Mouse (Mus musculus) neural tube, embryonic 15.5 days (tissue): ENCODE results near the gene Cemip. TPM values are rescaled to one million over a fixed set of nuclear protein-coding genes. Genes with fewer than 3 reads are reported as not detected.
A peak's percentile ranks its signal among the peaks of the same experiment; 100 is the strongest.

ENCODE experiments used
- ATAC-seq: fragments of 200-750 bp; cut with Nextera tagmentation; 2 replicates; pipeline ENCODE4 v1.8.0; 2017; ENCODE audit warnings: mild to moderate bottlenecking, moderate TSS enrichment, moderate library complexity; ENCODE audit not compliant: low FRiP score
- H3K27ac ChIP-seq: fragments of 300-500 bp; sonication (generic); replicated peaks from 2 replicates; pipeline ENCODE4 v1.5.1; 2015; ENCODE audit warnings: mild to moderate bottlenecking, inconsistent platforms
- H3K27me3 ChIP-seq: fragments of 300-500 bp; sonication (generic); replicated peaks from 2 replicates; pipeline ENCODE4 v1.6.1; 2015; ENCODE audit warnings: inconsistent platforms
- H3K36me3 ChIP-seq: fragments of 300-500 bp; sonication (generic); 2 replicates; pipeline ENCODE4 v1.6.1; 2015; ENCODE audit warnings: inconsistent platforms
- H3K4me1 ChIP-seq: fragments of 300-500 bp; sonication (generic); 2 replicates; pipeline ENCODE4 v1.6.1; 2015; ENCODE audit warnings: inconsistent platforms
- H3K4me2 ChIP-seq: fragments of 300-500 bp; sonication (generic); 2 replicates; pipeline ENCODE4 v1.6.1; 2015; ENCODE audit warnings: inconsistent platforms, mild to moderate bottlenecking, moderate library complexity
- H3K4me3 ChIP-seq: fragments of 300-500 bp; sonication (generic); replicated peaks from 2 replicates; pipeline ENCODE4 v1.5.1; 2015; ENCODE audit warnings: mild to moderate bottlenecking, inconsistent platforms
- H3K9ac ChIP-seq: fragments of 300-500 bp; sonication (generic); replicated peaks from 2 replicates; pipeline ENCODE4 v1.6.1; 2015; ENCODE audit warnings: mild to moderate bottlenecking, inconsistent platforms
- H3K9me3 ChIP-seq: fragments of 300-500 bp; sonication (generic); replicated peaks from 2 replicates; pipeline ENCODE4 v1.6.1; 2016; ENCODE audit warnings: inconsistent platforms
- WGBS: fragments of 180-500 bp; shearing (Covaris S2); methylation state at CpG from one replicate; pipeline ENCODE4 v1.1.7; 2015; ENCODE audit warnings: mixed read lengths; 5-methylcytosine and 5-hydroxymethylcytosine counted together
- polyA plus RNA-seq: library from polyadenylated mRNA; unstranded; fragments of >200 nt; fragmentation: Nextera tagmentation; extraction: Ambion mirVana; gene quantifications from 2 replicates; pipeline ENCODE4 v1.2.1, GENCODE M21; 2015

Cemip gene
- polyA plus RNA-seq, 1 experiment from 2014 or later = 0.83 TPM

DNA sequence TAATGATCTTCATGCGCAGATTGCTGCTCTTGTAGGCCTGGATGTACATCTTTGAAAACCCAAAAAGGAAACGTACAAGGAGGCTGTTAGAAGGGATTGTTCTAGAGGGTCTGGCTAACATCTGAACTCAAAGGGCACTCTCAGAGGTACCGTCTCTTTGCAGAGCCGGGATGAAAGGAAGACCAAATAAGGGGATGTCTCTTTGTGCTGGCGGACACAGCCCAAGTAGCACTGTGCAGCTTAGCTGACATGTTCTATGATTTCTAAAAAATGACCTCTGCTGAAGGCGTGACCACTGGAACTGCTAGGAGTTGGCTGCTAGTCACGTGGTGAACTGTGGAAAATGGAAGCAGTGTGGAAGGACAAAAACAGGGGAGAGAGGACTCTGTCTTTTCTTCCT is 137.6 kb downstream of the Cemip start:
- ATAC-seq = no peak
- 79% methylated on average over 7 of the region's 7 CpGs for WGBS
- no peaks in the 10 kb centered on the region for H3K4me1 ChIP-seq

DNA sequence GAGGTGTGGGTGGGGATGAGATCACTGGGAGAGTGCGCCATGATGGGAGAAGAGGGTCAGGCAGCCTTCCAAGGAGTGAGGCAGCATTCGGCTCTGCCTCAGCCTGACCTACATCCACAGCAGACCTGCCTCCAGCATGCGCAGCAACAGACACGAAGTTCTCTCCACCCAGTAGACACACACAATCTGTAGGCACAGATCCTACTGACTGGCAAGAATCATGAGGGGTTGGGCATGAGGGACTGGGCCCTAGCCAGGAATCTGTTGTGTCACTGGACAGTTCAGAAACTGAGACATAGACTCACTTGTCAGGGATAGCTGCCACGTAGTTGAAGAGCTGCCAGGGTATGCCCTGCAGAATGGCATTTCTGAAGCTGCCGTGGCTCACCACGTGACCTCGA is 144.6 kb downstream of the Cemip start:
- Histone ChIP-seq H3K36me3 (no peaks in the 10 kb centered on the region), H3K9ac (no peak overlapping the region), H3K4me1 (no peaks in the 10 kb centered on the region), H3K4me3 (no peak overlapping the region), H3K9me3 (no peaks in the 10 kb centered on the region), H3K27ac (no peak overlapping the region), H3K4me2 (no peak overlapping the region), H3K27me3 (no peaks in the 10 kb centered on the region)
- WGBS = 90% methylated on average over 8 of the region's 8 CpGs
- no peak for ATAC-seq

More for the DNA sequence above, 137.6 kb downstream of the Cemip start:
- H3K4me3 ChIP-seq = no peak overlapping the region
- no peak overlapping the region for H3K27ac ChIP-seq
- H3K9me3 ChIP-seq = no peaks in the 10 kb centered on the region
- H3K9ac ChIP-seq = no peak overlapping the region
- no peaks in the 10 kb centered on the region for H3K27me3 ChIP-seq
- no peak overlapping the region for H3K4me2 ChIP-seq
- no peaks in the 10 kb centered on the region for H3K36me3 ChIP-seq

DNA sequence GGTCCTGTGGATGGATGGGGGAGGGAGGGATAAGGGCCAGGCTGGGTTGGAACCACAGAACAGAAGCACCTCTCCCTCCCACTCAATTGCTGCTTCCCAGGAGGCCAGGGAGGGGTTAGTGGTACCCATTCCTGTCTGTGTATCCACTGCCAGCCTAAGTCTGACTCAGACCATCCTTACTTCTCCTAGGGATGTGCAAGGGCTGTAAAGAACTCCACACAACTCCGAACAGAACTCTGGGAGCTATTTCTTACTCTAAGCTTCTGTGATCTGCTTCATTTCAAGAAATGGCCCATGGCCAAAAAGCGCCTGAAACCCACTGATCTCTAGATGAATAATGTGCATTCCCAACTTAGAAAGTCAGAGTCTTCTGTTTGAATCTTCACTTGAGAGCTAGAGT is 146.2 kb downstream of the Cemip start:
- 80% methylated on average over 2 of the region's 2 CpGs for WGBS
- H3K27me3 ChIP-seq = no peaks in the 10 kb centered on the region
- H3K4me1 ChIP-seq = no peaks in the 10 kb centered on the region
- H3K9me3 ChIP-seq = no peaks in the 10 kb centered on the region
- H3K9ac ChIP-seq = no peak overlapping the region
- no peak overlapping the region for H3K27ac ChIP-seq
- H3K4me2 ChIP-seq = no peak overlapping the region
- no peak for ATAC-seq
- H3K36me3 ChIP-seq = no peaks in the 10 kb centered on the region
- H3K4me3 ChIP-seq = no peak overlapping the region

GRCm38 (mm10) chr7:83939017-83939721 is 147.1 kb downstream of the Cemip start:
- ATAC-seq = no peak
- Histone ChIP-seq H3K36me3 (no peaks in the 10 kb centered on the region), H3K27me3 (no peaks in the 10 kb centered on the region), H3K4me3 (no peak overlapping the region), H3K4me1 (no peaks in the 10 kb centered on the region), H3K9ac (no peak overlapping the region), H3K4me2 (no peak overlapping the region), H3K27ac (no peak overlapping the region), H3K9me3 (no peaks in the 10 kb centered on the region)
- 84% methylated on average over 3 of the region's 3 CpGs for WGBS

GRCm38 (mm10) chr7:83921637-83922036 is 164.7 kb downstream of the Cemip start:
- Histone ChIP-seq H3K27me3 (no peaks in the 10 kb centered on the region), H3K9me3 (no peaks in the 10 kb centered on the region), H3K9ac (no peak overlapping the region), H3K4me1 (no peaks in the 10 kb centered on the region), H3K36me3 (no peaks in the 10 kb centered on the region), H3K4me3 (no peak overlapping the region), H3K27ac (no peak overlapping the region), H3K4me2 (no peak overlapping the region)
- WGBS = 65% methylated on average over 3 of the region's 3 CpGs
- ATAC-seq = no peak

DNA sequence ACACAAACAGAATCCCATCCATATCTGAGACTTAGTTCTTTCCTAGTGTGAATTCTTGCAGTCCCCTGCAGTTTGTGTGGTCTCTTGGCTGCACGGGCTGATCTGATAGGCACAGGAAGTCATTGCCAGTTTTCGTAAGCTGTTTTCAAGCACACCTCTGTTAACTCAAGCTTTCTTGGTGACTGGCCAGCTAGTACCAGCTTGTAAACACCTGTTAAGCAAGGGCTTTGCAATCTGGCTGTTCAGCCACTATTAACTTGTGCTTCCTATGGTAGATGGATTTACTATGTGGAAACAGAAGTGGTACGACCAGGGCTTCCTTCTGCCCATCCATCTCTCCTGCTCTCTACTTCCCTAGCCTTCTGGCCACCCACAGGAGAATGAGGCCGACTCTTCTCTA is 166.1 kb downstream of the Cemip start:
- H3K27me3 ChIP-seq = no peaks in the 10 kb centered on the region
- H3K4me1 ChIP-seq = no peaks in the 10 kb centered on the region
- 81% methylated on average over 4 of the region's 4 CpGs for WGBS
- no peak overlapping the region for H3K27ac ChIP-seq
- no peak overlapping the region for H3K4me3 ChIP-seq
- no peaks in the 10 kb centered on the region for H3K9me3 ChIP-seq
- H3K36me3 ChIP-seq = no peaks in the 10 kb centered on the region
- H3K4me2 ChIP-seq = no peak overlapping the region
- H3K9ac ChIP-seq = no peak overlapping the region
- ATAC-seq = no peak

GRCm38 (mm10) chr7:83914566-83914965 is 171.7 kb downstream of the Cemip start:
- no peak overlapping the region for H3K4me3 ChIP-seq
- peak; percentile 50; the same call in 1 of the 2 replicates for ATAC-seq
- WGBS = 0% methylated on average over 3 of the region's 3 CpGs

DNA sequence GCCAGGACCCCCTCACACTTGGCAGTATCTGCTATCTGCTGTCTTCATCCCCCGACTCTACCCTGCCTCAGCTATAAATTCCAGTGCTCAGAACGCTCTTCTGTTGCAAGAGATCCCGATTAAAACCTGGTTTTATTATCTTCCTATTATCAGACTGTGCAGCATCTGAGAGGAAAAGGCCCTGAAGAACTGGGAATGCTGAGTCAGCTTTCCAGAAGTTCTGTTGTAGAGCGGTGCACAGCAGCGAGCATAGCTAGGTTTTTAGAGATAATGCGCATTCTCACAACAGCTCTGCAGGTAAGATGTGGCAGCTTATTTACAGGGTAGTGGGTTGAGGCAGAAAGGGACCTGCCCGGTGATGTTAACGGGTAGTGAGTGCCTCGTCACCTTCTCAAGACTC is 172.3 kb downstream of the Cemip start:
- no peaks in the 10 kb centered on the region for H3K9me3 ChIP-seq
- H3K4me1 ChIP-seq = no peaks in the 10 kb centered on the region
- H3K27ac ChIP-seq = no peak overlapping the region
- no peak overlapping the region for H3K9ac ChIP-seq
- no peak for ATAC-seq
- H3K4me3 ChIP-seq = no peak overlapping the region
- no peak overlapping the region for H3K4me2 ChIP-seq
- H3K27me3 ChIP-seq = no peaks in the 10 kb centered on the region
- no peaks in the 10 kb centered on the region for H3K36me3 ChIP-seq
- WGBS = 77% methylated on average over 9 of the region's 9 CpGs

More at GRCm38 (mm10) chr7:83914566-83914965, 171.7 kb downstream of the Cemip start:
- no peaks in the 10 kb centered on the region for H3K9me3 ChIP-seq
- H3K27me3 ChIP-seq = no peaks in the 10 kb centered on the region
- no peaks in the 10 kb centered on the region for H3K4me1 ChIP-seq
- H3K9ac ChIP-seq = no peak overlapping the region
- no peak overlapping the region for H3K27ac ChIP-seq
- H3K4me2 ChIP-seq = no peak overlapping the region
- H3K36me3 ChIP-seq = no peaks in the 10 kb centered on the region

DNA sequence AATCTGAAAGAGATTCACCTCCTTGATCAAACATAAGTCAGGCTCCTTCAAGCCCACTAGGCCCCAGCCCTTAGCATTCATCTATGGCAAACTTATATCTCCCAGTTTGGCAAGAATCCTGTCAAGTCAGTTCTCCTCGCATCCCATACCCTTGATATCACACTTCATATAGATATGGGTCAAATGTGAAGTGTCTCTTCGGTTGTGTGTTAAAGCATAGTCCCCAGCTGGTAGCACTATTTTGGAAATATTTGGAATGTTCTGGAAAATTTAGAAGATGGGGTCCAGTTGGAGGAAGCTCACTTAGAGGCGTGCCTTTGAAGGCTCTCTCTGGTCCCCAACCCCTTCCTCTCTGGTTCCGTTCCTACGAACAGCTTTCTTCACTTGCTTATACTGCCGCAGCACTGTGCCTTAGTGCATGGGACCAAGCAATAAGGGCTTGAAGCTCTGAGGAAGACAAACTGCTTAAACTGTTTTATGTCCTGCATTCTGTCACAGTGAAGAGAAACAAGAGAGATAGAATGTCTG is 172.8 kb downstream of the Cemip start:
- no peak overlapping the region for H3K4me2 ChIP-seq
- no peaks in the 10 kb centered on the region for H3K4me1 ChIP-seq
- no peak overlapping the region for H3K27ac ChIP-seq
- H3K36me3 ChIP-seq = no peaks in the 10 kb centered on the region
- H3K9ac ChIP-seq = no peak overlapping the region
- no peaks in the 10 kb centered on the region for H3K9me3 ChIP-seq
- no peaks in the 10 kb centered on the region for H3K27me3 ChIP-seq
- 89% methylated on average over 6 of the region's 6 CpGs for WGBS
- no peak for ATAC-seq
- no peak overlapping the region for H3K4me3 ChIP-seq

- no peak overlapping the region for H3K9ac ChIP-seq
- no peaks in the 10 kb centered on the region for H3K4me1 ChIP-seq
- H3K4me2 ChIP-seq = no peak overlapping the region
- ATAC-seq = no peak
- H3K9me3 ChIP-seq = no peaks in the 10 kb centered on the region
- H3K4me3 ChIP-seq = no peak overlapping the region
- no peaks in the 10 kb centered on the region for H3K36me3 ChIP-seq
- H3K27me3 ChIP-seq = no peaks in the 10 kb centered on the region
- no peak overlapping the region for H3K27ac ChIP-seq
- WGBS = 82% methylated on average over 3 of the region's 3 CpGs
Measured at GRCm38 (mm10) chr7:83911909-83912308, 174.4 kb downstream of the Cemip start.

- Histone ChIP-seq H3K36me3 (peaks cover 21% of the 10 kb centered on the region; the same call in 1 of the 2 replicates), H3K4me3 (no peak overlapping the region), H3K4me1 (no peaks in the 10 kb centered on the region), H3K27ac (no peak overlapping the region), H3K9ac (no peak overlapping the region), H3K4me2 (no peak overlapping the region), H3K27me3 (no peaks in the 10 kb centered on the region), H3K9me3 (no peaks in the 10 kb centered on the region)
- no peak for ATAC-seq
- WGBS = 93% methylated on average over 3 of the region's 3 CpGs
Measured at GRCm38 (mm10) chr7:83904831-83905230, 181.5 kb downstream of the Cemip start.

DNA sequence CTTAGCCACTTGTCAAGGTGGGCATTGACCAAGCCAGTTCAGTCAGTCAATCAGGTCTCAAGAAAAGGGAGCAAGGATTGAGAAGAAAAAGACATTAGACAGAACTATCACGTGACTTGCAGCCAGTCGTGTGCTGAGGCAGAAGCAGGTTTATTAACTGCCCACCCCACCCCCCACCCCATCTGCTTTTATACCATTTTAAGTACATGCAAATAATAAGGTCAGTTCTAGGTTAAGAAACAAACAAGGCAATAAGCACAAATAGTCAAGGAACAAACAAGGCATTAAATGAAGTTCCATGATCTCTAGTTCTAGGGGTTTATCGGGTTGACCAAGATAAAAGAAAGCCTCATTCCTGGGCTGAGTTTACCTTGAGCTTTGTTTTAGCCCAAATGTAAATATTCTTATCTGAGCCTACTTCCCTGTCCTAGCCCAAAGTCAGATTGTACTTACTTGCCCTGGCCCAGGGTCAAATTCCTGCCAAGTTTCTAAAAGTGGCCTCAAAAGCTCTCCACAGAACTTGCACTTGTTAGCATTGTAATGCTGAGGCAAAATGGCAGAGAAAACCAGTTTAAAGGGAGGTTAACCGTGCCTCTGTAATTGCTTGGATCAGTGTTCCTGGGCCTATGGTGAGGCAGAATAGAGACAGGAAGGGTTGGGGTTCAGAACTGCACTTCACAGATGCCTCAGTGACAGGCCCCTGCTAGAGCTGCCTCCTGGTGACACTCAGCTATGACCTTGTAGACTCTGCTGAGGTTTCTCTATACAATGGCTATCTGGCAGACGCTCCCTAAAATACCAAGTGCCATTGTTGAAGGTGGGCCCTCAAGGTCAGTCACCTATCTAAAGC is 183.8 kb downstream of the Cemip start:
- H3K27me3 ChIP-seq = no peaks in the 10 kb centered on the region
- no peak overlapping the region for H3K27ac ChIP-seq
- no peaks in the 10 kb centered on the region for H3K9me3 ChIP-seq
- H3K4me3 ChIP-seq = no peak overlapping the region
- H3K36me3 ChIP-seq = peaks cover 44% of the 10 kb centered on the region
- no peak for ATAC-seq
- WGBS = 78% methylated on average over 5 of the region's 5 CpGs
- no peak overlapping the region for H3K4me2 ChIP-seq
- no peaks in the 10 kb centered on the region for H3K4me1 ChIP-seq
- no peak overlapping the region for H3K9ac ChIP-seq
